Mouse (Mus musculus): ENCODE data around the gene Jph4.
A peak's percentile ranks its signal among the peaks of the same experiment; 100 is the strongest.

The Jph4 gene

DNA sequence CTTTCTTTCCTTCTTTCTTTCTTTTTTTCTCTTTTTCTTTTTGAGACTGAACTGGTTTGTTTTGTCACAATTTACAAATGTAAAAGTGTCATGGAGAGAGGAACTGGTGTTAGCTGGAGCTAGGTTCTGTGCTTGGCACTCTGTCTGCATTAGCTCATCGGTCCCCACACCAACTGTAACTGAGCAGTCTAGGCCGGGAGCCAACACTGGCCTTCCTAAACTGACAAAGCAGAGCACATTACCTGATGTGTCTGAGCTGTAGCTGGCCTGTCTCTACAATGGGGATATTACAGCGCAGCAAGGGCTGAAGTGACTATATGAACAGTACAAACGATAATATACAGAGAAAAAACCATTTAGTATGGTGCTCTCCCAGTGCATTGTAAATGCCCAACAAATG is 2.1 kb upstream of the Jph4 start:
- peak in 1 of 2 experiments; percentile 46 for DNase-seq (ENCODE audit: low spot score in 2 of 2)

DNA sequence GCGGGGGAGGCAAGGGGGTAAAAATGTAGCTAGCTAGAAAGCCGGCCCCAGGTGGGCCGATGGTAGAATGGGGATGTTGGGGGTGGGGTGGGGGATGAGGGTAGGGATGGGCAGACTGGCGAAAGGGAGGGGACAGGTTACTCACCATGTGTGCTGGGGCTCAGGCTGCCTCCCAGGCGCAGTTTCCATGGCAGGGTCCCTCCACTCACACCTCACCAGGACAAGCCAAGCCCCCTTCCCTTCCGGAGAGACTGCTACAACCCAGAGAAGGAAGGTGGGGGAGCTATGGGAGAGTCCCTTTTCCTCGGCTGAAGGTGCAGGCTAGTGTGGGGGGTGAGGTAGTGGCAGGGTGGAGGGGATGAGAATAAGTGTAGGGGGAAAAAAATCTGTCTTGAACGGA is 889 bp downstream of the Jph4 start:
- DNase-seq (ENCODE audit: low spot score in 2 of 2) = peak in 1 of 2 experiments; percentile 37

DNA sequence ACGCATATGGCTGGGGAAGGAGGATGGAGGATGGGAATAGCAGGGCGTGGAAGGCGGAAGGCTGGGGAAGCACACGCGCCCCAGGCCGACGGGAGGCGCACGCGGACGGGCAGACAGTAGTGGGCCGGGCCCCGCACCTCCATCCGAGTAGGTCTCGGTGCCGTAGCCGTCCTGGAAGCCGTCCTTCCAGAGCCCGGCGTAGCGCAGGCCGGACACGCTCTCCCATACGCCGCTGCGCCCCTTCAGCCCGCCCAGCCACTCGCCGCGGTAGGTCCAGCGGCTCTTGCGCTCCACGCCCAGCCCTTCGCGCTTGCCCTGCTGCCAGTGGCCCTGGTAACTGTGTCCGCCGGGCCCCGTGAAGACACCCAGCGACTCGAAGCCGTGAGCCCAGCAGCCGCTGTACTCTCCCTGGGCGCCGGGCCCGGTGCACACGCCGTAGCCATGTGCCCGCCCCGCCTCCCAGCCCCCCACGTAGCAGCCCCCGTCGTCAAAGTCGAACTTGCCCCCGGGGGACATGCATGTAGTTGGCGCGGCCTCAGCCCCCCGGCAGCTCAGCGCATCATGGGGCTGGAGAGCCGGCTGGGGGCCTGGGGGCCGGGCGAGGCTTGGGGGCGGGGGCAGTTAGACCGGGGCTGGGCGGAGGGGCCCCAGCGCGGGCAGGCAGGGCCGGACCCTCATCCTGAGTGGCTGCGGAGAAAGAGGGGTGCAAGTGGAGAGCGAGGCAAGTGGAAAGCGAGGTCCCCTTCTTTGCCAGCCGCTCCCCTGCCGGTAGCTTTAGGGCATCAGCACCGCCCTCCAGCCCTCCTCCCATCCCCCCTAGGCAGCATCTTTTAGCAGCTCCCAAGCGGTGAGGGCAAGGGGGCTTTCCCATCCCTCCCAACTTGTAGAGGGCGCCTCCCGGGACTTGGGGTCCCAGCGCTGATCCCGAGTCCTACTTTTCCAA is 1.7 kb downstream of the Jph4 start:
- DNase-seq (ENCODE audit: low spot score in 2 of 2) = peak; percentile 66 to 71

DNA sequence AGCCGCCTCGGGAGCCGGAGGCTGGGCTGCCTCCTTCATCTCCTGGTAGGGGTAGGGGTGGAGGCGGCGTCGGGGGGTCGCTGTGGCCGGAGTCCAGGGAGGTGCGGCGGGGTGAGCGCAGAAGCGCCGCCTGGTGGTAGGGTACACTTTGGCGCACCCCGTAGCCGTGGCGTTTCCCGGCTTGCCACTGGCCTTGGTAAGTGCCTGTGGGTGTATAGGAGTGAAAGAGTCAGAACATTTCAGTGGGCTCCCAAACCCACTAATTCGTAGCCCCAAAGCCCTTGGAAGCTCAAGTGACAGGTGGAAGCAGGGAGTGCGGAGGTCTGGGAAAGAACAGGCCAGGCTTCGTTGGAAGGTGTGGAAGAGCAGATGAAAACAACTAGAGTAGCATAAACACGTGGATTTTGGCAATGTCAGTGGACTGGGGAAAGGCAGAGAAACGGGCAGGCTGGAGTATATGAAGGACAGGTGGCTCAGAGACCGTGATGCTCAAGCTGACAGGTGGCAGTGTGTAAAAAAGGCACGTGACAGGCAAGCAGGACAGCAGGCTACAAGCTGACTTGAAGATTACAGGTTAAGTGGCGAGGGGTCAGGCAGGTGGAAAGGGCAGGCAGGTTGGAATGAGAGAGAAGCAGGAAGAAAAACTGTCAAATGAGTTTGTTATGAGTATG is 2.6 kb downstream of the Jph4 start:
- peak; percentile 56 to 57 for DNase-seq (ENCODE audit: low spot score in 2 of 2)

DNA sequence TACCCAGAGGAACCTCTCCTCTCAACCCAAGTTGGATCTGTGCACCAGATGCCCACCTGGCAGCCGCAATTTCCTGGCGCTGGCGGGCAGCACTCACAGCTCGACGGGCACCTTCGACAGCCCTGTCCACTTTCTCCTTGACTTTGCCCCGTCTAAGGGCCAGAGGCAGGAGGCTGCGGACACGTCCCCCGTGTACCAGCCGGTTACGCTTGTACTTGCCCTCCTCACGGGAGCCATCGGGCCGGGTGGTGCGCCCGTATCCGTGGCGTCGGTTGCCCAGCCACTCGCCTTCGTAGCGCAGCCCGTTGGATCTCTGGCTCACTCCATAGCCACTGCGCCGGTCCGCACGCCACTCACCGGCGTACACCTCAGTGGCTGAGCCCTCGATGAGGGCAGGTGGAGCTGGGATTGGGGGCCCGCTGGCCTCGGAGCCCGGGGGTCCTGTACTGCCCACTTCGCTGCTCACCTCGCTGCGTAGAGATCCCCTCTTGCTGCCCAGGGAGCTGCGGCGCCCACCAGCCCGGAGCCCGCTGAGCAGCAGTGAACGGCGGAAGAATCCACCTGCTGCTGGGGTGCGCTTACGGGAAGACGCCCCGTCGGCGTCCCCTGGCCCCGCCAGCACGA is 3.3 kb downstream of the Jph4 start:
- no peak for DNase-seq (ENCODE audit: low spot score in 2 of 2)

DNA sequence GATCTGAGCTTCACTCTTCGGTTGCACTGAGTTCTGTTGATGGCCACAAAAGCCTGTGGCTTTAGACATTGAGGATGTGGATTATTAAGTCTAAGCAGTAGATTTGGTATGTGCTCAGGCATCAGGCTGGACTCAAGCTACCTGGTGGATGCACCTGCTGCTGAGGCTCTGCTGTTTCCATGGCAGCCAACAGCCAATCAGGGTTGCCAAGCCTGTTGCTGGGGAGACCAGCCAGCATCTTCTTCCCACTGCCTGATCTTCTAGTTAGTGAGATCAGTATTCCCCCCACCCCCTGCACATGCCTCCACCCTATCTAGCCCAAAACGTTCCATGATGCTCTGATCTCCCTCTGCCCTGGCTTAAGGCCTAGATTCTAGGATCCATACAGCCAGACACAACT is 5.0 kb downstream of the Jph4 start:
- DNase-seq (ENCODE audit: low spot score in 2 of 2) = peak; percentile 72 to 74

DNA sequence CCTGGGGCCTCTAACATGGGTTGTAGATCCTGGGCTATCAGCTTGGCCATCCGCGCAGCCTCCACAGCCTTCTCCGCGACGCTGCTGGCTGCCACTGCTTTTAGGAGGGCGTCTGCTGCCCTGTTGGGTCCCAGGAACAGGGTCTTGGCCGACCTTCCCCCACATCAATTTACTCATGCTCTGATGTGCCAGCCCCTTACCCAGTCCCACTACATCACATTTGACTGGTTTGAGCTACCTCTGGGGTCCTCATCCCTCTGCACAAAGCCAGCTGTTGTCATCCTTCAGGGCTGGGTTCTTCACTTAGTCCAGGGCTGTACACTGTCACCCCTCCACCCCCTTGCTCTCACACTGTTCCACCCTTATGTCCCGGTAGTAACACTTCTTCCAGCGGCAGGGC is 6.7 kb downstream of the Jph4 start:
- peak in 1 of 2 experiments; percentile 3 for DNase-seq (ENCODE audit: low spot score in 2 of 2)

DNA sequence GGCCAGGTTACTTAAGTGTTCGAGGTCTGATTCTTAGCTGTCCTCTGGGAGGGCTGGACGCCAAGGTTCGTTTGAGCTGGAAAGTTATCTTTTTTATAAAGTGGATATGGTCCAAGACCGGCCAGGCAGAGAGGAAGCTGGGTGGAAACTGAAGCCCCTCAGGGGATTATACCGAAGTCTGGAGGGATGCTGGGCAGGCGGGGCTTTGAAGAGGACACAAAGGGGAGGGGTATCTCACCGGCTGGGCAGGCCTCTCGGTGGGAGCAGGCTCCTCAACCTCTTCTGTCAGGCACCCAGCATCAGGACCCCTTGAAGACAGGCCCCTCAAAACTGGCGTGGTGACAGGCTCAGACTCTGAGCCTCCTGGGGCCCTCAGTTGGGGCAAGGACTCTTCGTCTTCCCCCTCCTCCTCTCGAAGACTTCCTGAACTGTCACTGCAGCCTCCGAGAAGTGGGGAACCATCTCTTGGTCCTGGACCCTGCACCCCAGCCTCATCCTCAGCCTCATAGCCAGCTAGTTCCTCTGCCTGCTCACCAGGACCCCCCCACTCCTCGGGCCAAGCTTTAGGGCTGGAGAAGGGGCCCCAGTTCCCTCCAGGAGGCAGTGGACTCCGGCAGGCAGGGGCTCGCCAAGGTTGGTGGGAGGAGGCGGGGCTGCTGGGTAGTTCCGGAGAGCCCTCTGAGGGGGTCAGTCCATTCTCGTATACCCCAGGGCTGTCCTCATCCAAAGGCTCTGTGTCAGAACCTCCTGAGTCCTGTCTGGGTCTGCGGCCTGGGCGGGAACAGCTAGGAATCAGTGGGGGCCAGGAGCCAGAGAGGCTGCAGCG is 7.5 kb downstream of the Jph4 start:
- peak; percentile 38 to 44 for DNase-seq (ENCODE audit: low spot score in 2 of 2)

DNA sequence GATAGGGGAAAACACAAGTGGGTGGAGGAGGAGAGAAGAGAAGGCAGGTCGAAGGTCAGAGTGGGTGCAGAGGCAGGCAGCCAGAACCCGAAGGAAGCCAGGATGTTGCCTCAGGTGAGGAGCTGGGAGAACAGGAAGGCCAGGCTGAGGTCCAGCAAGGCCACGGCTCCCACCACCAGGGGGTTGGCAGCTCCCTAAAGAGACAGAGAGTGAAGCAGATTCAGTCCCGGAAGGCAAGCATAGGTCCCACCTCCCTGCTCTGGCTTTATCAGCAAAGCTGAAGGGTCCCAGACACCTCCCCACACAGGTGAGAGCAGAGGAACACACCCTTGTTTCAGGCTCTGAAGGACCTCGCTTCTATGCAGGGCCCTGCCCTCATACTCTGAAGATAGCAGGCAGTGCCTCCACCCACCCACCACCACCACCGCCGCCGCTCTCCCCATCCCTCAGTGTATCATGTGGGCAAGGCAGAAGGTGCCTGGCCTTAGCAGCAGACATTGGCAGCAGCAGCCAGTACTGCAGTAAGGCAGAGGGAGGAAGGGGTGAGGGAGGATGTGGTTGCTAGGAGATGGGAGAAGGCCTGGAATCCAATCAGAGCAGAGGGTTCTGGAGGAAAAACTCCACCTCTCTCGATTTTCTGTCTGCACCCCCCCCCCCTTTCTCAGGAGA is 8.4 kb downstream of the Jph4 start:
- peak; percentile 72 to 81 for DNase-seq (ENCODE audit: low spot score in 2 of 2)

DNA sequence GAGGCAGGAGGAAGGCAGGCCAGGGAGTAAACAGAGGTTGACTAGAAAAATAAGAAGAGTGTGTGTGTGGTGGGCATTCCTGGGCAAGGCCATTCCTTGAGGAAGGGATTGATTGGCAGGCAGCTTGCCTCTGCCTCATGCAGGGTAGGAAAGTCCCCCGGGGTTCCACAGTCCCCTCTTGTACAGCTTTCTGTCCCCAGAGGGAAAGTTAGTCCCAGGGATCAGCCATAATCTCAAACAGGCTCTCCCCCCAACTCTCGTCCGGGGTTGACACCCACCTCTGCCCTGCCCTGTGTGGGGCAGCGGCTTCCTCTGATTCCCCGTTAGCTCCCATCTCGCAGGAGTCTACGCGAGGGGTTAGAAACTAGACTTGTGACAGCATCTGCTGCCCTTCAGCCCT is 9.7 kb downstream of the Jph4 start:
- DNase-seq (ENCODE audit: low spot score in 2 of 2) = no peak

DNA sequence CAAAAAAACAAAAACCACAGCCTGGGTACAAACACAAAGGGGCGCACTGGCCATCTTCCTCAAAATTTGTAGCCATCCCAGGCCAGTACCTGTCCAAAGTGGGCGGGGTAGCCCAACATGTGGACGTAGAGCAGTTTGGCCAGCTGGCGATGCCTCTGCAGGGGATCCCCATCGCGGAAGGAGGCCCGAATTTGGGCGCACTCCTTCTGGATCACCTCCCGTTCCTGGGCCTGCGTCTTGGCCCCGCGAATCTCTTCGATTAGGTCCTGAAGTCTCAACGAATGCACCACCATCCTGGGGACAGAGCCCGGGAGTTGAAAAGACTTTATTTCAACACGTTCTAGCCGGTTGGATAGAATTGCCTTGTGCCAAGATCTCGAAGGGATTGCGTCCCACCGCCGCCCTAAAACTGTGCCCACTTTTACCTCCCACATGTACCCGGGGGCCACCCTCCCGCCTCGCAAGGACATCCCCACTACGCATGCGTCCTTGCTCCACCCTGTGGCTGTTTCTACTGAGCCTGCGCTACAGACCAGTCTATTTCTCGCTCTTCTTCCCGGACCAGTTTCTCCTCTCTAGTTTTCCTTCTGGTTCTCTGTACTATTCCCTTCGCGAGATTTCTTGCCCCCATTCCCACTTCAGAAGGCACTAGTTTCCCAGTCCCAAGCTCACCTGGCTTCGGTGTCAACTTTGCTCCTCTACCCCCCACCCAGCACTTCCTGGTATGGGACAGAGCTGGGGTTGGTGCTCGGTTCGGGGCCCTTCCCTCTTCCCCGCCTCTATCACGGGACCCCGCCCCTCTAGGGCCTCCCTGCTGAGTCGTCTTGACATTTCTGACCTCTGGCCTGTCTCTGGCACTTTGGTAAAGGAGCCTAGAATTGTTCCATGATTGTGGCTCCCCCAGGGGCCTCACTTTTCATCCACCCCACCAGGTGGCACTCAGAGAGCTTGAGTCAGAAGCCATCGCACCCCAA is 10.6 kb downstream of the Jph4 start, which contains the start of gene Ap1g2:
Ap1g2 (minus strand) TSS at position 758 of the 974 bp plus-strand sequence.
- DNase-seq (ENCODE audit: low spot score in 2 of 2) = peak; percentile 88 to 89

DNA sequence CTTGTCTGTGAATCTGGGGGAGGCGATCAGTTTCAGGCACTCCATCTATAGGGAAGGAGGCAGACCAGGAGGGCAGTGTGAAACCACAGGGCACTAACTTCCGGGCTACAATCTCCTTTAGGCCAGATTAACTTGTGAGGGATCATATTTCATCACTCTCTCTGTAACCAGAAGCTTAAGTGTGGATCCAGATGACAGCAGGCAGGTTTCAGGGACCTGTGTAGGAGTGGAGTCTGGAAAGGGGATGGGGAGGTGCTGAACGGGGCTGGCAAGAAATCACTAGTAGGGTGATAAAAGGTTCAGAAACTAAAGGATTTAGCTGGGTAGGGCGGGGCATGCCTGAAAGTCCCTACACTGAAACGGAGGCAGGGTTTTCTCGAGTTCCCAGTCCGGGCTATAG is 11.3 kb downstream of the Jph4 start:
- DNase-seq (ENCODE audit: low spot score in 2 of 2) = peak in 1 of 2 experiments; percentile 23

DNA sequence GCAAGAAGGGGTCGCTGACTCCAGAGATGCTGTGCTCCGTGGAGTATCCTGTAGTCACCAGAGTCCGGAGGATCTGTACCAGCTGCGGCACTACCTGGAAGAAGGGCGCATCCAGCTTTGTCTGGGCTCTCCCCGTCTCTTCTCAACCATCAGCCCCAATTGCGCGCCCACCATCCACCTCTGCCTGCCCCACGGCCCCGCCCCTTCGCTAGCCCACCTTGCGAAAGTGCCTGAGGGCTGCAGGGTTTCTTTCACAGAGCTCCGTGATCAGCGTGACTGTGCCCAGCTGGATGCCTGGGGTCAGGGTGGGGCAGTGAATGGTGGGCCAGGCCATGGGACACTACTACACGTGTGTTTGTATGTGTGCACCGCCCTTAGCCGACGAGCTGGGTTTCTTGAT is 12.4 kb downstream of the Jph4 start:
- no peak for DNase-seq (ENCODE audit: low spot score in 2 of 2)

DNA sequence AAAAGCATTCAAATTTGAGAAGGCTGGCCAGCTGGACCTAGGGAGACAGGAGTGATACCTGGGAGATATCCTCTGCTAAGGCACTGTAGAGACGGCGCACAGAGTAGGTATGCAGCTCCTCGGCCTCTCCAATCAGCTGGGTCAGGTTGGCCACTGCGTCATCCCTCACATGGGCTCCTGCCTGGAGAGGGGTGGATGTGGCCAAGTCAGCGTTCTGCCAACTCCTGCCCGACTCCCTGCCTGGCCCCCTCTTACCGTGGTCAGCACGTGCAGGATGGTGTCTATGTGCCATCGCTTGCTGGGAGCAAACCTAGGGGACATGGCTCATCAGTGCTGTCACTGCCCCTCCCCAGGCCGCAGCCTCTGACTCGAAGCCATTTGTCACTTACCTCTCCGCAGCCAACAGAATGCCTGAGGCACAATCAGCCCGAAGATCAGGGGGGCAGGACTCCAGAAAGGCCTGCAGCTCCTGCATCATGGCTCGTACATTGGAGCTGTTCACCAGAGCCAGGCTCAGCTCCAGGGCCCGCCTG is 14.4 kb downstream of the Jph4 start:
- no peak for DNase-seq (ENCODE audit: low spot score in 2 of 2)

DNA sequence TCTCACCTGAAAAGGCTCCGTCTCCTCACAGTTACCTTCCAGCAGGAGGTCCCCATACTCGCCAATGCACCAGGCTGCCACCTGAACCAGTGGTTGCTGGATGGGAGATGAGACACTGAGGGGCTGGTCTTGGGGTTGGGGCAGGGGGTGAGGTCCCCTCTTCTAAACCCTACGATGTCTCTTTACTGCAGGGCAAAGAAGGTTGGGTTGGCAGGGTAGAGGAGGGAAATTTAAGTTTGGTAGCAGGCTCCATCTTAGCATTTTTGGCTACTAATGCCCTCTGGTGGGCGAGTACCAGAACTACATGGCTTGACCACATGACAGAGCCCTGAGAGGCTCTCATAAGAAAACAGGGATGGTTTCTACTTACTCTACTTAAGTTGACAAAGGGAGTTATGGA is 15.1 kb downstream of the Jph4 start:
- DNase-seq (ENCODE audit: low spot score in 2 of 2) = peak; percentile 80 to 83

DNA sequence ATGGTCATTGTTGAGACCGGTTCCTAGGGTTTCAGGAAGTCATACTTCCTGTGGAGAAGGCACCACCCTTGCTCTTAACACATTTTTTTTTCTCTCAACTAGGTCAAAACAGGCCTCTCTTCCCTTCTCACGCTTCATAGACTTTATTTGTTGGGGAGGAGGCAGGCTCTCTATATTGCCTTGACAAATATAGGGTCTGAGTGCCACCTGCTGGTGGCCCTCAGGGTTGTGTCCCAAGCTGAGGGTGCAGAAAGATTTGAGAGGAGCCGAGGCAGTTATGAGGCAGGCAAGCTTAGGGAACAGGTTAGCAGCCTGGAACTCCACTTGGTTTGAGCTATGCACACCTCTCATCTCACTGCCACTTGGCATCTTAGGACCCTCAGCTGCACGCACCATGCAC is 18.7 kb downstream of the Jph4 start:
- peak in 1 of 2 experiments; percentile 31 for DNase-seq (ENCODE audit: low spot score in 2 of 2)

DNA sequence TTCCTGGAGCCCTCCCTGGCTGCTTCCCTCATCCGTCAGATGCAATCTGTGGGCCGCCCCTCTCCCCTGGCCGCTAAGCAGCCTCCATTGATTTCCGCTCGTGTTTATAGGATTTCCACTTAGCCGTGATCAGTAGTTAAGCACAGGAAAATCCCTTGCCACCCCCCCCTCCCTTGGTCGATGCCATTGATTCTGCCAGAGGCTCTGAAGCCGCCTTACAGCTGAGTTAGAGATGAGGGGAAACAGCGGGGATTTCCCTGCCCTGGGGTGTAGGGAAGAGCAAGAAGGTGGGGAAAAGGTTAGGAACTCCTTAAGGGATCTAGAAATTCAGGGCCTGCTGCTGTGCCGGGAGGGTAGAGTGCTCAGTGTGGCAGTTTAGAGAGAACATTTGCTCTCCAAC is 19.1 kb downstream of the Jph4 start:
- no peak for DNase-seq (ENCODE audit: low spot score in 2 of 2)

DNA sequence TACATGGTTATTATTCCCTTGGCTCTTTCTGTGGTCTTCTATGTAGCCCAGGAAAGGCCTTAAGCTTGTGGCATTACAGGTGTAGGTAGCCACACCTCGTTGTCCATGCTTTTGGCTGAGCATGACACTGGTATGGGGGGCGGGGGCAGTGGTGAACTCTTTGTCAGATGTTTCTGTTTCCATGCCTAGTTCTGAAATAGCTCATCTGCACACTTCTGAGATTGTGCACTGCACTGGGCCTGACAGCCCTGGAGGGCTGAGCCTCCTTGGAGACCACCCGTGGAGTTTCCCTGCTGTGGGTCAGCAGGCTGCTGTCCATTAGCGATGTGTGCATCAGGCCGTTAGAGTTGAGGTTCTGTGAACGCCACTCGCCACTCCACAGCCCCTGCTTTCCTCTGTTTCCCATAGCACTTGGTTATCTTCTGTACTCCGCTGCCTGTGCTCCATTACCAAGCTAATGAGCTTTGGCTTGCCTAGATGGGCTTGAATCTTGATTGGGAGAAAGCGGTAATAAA is 20.1 kb downstream of the Jph4 start:
- no peak for DNase-seq (ENCODE audit: low spot score in 2 of 2)

DNA sequence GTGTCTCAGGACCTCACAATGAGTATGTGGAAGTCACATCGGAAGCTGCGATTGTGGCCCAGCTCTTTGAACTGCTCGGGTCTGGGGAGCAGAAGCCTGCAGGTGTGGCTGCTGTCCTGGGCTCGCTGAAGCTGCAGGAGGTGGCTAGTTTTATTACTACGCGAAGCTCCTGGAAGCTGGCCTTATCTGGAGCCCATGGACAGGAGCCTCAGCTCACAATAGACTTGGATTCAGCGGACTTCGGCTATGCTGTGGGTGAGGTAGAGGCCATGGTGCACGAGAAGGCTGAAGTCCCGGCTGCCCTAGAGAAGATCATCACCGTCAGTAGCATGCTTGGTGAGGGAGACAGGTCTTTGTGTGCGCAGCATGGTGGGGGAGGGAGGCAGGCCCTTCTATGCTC is 21.1 kb downstream of the Jph4 start:
- DNase-seq (ENCODE audit: low spot score in 2 of 2) = no peak
